Mouse (Mus musculus) limb, embryonic 11.5 days (tissue): ENCODE data around the gene Wdr13. TPM values are rescaled to one million over a fixed set of nuclear protein-coding genes. Genes with fewer than 3 reads are reported as not detected.
A peak's percentile ranks its signal among the peaks of the same experiment; 100 is the strongest.

Experiments
- ATAC-seq: fragments of 200-750 bp; cut with Nextera tagmentation; 2 replicates; pipeline ENCODE4 v1.8.0; 2017; ENCODE audit warnings: low read depth; ENCODE audit not compliant: insufficient number of reproducible peaks, low FRiP score, low TSS enrichment
- DNase-seq: peaks from one replicate; pipeline ENCODE4 v3.0.0-alpha.2; 2015; ENCODE audit warnings: low spot score
- H3K27ac ChIP-seq: fragments of 300-500 bp; sonication (generic); replicated peaks from 2 replicates; pipeline ENCODE4 v1.5.1; 2014; ENCODE audit warnings: low read depth, mild to moderate bottlenecking, low read length
- H3K27me3 ChIP-seq: fragments of 300-500 bp; sonication (generic); 2 replicates; pipeline ENCODE4 v1.6.1; 2014; ENCODE audit warnings: mild to moderate bottlenecking, low read length, mixed read lengths; ENCODE audit not compliant: control insufficient read depth, insufficient read depth
- H3K36me3 ChIP-seq: fragments of 300-500 bp; sonication (generic); 2 replicates; pipeline ENCODE4 v1.6.1; 2014; ENCODE audit warnings: mild to moderate bottlenecking, low read length, moderate library complexity, mixed read lengths; ENCODE audit not compliant: control insufficient read depth, insufficient read depth
- H3K4me1 ChIP-seq: fragments of 300-500 bp; sonication (generic); 2 replicates; pipeline ENCODE4 v1.6.1; 2014; ENCODE audit warnings: low read length, mixed read lengths; ENCODE audit not compliant: control insufficient read depth, insufficient read depth
- H3K4me2 ChIP-seq: fragments of 300-500 bp; sonication (generic); 2 replicates; pipeline ENCODE4 v1.6.1; 2014; ENCODE audit warnings: low read depth, mild to moderate bottlenecking, moderate library complexity; ENCODE audit not compliant: severe bottlenecking
- H3K4me3 ChIP-seq: fragments of 300-500 bp; sonication (generic); 2 replicates; pipeline ENCODE4 v1.5.1; 2014; ENCODE audit warnings: low read depth, low read length
- H3K9ac ChIP-seq: fragments of 300-500 bp; sonication (generic); 2 replicates; pipeline ENCODE4 v1.6.1; 2014; ENCODE audit warnings: mild to moderate bottlenecking, low read length
- H3K9me3 ChIP-seq: fragments of 300-500 bp; sonication (generic); 2 replicates; pipeline ENCODE4 v1.6.1; 2016; ENCODE audit warnings: low read length; ENCODE audit not compliant: control insufficient read depth
- WGBS: fragments of 180-500 bp; shearing (Covaris S2); extraction: QIAGEN DNeasy Blood & Tissue Kit; methylation state at CpG from one replicate; pipeline ENCODE4 v1.1.7; 2014; 5-methylcytosine and 5-hydroxymethylcytosine counted together
- polyA plus RNA-seq: library from polyadenylated mRNA; unstranded; fragments of >200 nt; fragmentation: Nextera tagmentation; extraction: Ambion mirVana; gene quantifications from 2 replicates; pipeline ENCODE4 v1.2.1, GENCODE M21; 2014

Gene Wdr13
- 12.4 and 15.6 TPM in 2 replicates for polyA plus RNA-seq

DNA sequence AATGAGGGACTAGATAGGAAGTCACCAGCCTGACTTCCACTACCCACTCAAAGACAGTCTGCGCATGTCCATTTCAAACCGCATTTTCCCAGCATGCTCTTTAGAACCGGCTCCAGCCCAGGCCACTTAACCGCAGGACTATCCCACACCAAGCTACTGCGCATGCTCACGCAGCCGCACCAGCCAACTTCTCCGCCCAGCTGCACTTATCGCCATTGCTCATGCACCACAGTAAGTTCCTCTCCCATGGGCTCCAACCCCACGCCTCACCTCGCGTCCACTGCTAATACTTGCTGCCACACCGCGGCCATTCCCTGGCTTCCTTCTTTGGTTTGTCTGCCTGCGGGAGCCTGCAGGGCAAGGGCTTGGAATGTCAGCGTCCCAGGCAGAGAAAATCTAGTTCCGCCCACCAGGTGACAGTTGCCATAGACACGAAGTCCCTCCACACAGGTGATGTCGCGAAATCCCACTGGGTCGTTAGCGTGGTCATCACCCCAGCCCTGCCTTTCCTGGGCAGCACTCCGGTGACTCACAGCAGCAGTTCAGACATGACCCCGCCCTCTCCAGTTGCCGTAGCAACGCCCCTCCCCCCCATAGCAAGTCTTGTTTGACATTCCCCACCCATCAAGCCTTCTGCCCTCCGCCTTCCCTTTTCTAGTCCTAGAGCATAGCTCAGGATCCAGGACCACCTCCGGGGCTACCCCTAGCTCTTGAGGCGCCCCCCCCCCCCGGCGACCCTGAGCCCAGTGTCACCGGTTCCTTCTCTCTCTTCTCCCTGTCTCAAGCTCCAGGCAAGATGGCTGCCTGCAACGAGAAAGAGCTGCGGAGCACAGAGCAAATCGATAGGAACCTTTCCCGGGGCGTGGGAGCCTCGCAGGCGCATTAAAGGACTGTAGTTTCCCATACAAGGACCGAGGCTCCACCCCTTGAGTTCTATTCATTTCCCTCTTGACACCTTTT is at the start of gene Wdr13:
Wdr13 (minus strand) TSS at position 876 of the 960 bp plus-strand sequence.
- peak within 1 kb of the TSS; percentile 53 for H3K4me2 ChIP-seq
- peak within 1 kb of the TSS; percentile 52 for H3K9ac ChIP-seq
- 22% methylated on average over 39 of the region's 40 CpGs for WGBS

DNA sequence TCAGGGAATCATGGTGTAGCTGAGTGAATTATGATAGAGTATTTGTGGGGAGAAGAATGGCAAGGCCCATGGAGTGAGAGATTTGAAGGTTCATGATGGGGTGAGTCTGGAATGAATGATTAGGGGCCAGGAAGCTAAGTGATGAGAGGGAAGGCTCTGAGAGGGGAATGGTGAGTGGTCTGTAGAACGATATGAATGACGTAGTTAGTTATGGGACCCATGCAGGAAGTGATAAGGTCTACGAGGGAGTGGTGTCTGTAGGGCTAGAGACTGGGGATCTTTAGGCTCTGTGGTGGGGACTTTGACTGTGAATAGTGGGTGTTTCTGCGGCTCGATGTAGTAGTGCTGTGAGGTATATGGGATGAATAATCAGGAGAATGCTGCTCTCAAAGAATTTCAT is 47.0 kb upstream of the Wdr13 start:
- H3K9me3 ChIP-seq = no peaks in the 10 kb centered on the region
- no peaks in the 10 kb centered on the region for H3K27me3 ChIP-seq
- WGBS = 91% methylated on average over 5 of the region's 5 CpGs

More for the DNA sequence above, at the start of gene Wdr13:
- H3K9me3 ChIP-seq = no peaks in the 10 kb centered on the region
- H3K4me1 ChIP-seq = no peaks in the 10 kb centered on the region
- H3K27me3 ChIP-seq = no peaks in the 10 kb centered on the region
- peak; percentile 83 for DNase-seq
- H3K36me3 ChIP-seq = no peaks in the 10 kb centered on the region
- H3K4me3 ChIP-seq = peak within 1 kb of the TSS; percentile 49
- H3K27ac ChIP-seq = peak within 1 kb of the TSS; percentile 43; the same call in 1 of the 2 replicates
- peak; percentile 87 for ATAC-seq

DNA sequence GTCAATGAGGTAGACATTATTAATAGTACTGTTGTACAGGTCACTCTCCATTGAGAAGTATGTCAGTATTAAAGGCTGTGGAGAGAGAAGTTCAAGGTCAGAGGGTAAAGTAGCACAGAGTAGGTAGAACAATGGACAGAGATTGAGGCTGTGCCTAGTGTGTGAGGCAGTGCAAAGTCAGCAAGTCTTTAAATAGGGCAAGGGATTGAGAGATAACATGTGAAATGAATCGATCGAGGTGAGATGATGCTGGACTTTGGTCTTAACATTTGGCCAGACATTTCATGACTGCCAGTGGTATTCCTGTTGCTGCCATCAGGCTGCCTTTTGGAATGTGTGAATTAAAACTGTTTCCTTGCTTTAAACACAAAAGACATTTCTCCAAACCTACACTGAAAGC is 46.2 kb upstream of the Wdr13 start:
- Histone ChIP-seq H3K9me3 (no peaks in the 10 kb centered on the region), H3K4me3 (no peak overlapping the region), H3K36me3 (no peaks in the 10 kb centered on the region), H3K4me2 (no peak overlapping the region), H3K27me3 (no peaks in the 10 kb centered on the region), H3K27ac (no peak overlapping the region), H3K4me1 (no peaks in the 10 kb centered on the region), H3K9ac (no peak overlapping the region)
- no peak for ATAC-seq
- no peak for DNase-seq
- WGBS = 94% methylated on average over 2 of the region's 2 CpGs

More for the DNA sequence above, 47.0 kb upstream of the Wdr13 start:
- no peak overlapping the region for H3K4me3 ChIP-seq
- H3K9ac ChIP-seq = no peak overlapping the region
- no peaks in the 10 kb centered on the region for H3K36me3 ChIP-seq
- H3K4me2 ChIP-seq = no peak overlapping the region
- no peak for ATAC-seq
- no peaks in the 10 kb centered on the region for H3K4me1 ChIP-seq
- DNase-seq = no peak
- H3K27ac ChIP-seq = no peak overlapping the region

DNA sequence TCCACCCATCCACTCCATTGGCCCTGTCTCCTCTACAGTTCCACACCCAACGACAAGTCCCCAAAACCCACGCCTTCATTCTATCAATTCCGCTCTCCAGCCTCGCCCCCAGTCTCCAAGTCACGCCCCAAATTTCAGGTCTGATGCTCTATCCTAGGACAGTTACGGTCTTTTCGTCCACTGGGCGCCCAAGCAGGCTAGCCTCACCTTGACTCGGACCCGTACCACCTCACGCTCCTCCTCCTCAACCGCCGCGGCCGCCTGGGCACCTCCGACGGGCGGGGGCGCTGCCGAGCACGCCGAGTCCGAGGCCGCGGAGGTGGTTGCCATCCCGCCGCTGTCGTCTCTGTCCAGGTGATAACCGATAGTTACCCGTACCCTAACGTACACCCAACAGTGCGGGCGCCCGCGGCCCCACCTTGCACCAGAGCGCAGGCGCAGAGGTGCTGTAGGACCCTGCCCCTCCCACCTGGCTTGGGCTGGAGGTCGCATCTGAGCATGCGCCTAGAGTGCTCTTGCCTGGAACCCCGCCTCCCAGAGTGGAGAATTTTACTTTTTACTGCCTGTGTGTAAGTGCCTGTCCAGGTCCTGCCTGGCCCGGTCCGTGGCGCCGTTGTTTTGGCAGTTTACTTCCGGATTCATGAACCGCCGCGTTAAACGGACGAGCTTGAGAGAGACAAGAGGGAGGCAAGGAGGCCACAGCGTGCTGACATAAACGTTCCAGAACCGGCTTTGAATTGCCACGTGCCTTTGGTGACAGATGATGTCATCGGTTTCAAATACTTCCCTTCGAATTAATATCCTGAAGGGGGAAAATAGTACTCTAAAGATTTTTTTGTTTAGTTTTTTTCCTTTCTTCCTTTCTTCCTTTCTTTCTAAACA is 43.1 kb upstream of the Wdr13 start, which contains the start of gene Tbc1d25:
Tbc1d25 (minus strand) TSS at position 678 of the 882 bp plus-strand sequence.
- Histone ChIP-seq H3K9ac (peak within 1 kb of the TSS; percentile 32; the same call in 1 of the 2 replicates), H3K4me2 (peak within 1 kb of the TSS; percentile 38), H3K9me3 (no peaks in the 10 kb centered on the region), H3K27ac (no peak within 1 kb of the TSS), H3K27me3 (no peaks in the 10 kb centered on the region), H3K4me1 (no peaks in the 10 kb centered on the region), H3K36me3 (no peaks in the 10 kb centered on the region), H3K4me3 (peak within 1 kb of the TSS; percentile 56)
- DNase-seq (peak; percentile 83), ATAC-seq (peak; percentile 96)
- 12% methylated on average over 51 of the region's 56 CpGs for WGBS

DNA sequence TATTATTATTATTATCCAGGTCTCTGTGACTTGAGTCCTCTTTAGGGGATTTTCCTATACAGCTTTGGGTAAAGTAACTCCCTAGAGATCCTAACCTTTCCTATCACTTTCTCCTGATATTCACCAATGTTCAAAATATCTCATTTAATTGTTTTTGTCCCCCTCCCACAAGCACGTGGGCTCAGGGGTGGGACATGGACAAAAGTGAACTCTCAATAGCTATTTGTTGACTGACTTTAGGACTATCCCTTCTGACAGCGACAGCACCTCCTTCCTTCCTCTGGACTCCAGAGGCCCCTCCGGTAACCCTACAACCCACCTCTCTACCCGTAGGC is 42.4 kb upstream of the Wdr13 start:
- ATAC-seq = no peak
- no peak overlapping the region for H3K27ac ChIP-seq
- H3K4me2 ChIP-seq = peak overlapping the region; percentile 38
- no peaks in the 10 kb centered on the region for H3K4me1 ChIP-seq
- H3K27me3 ChIP-seq = no peaks in the 10 kb centered on the region
- no peak for DNase-seq
- H3K9me3 ChIP-seq = no peaks in the 10 kb centered on the region
- H3K9ac ChIP-seq = 0 out of 2 replicates have a peak overlapping the region, but pooled peaks have one; percentile 32
- no peaks in the 10 kb centered on the region for H3K36me3 ChIP-seq
- H3K4me3 ChIP-seq = peak overlapping the region; percentile 56
- 12% methylated on average over 4 of the region's 4 CpGs for WGBS

DNA sequence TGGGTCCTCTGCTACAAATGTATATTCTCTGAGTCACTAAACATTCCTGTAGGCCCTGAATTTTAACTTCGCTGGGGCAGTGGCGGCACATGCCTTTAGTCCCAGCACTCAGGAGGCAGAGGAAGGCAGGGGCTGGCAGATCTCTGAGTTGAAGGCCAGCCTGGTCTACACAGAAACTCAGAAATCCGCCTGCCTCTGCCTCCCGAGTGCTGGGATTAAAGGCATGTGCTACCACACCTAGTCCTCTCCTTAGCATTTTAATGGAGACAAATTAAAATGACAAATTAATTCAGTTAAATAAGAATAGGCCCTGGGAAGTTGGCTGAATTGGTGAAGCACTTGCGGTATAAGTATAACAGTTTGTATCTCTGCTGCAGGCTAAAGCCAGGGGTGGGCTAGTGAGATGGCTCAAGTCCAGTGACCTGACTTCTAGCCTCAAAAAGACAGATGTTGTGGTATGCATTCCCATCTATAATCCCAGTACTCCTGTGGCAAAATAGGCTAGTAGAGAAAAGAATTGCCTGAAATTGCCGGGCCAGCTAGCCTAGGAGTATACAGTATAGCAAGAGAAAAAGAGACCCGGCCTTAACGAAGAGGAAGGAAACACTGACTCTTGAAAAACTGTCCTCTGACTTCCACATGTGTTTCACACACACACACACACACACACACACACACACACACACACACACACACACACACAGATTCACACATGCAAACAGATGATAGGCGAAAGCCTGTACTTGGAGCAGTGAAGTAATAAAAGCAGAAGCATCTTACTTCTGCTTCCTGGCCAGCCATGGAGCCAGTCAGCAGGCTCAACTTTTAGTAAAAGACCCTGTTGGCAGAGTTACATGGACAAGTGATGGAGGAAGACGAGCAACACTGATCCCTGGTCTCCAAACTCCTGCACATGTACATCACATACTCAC is 35.3 kb upstream of the Wdr13 start:
- H3K27me3 ChIP-seq = no peaks in the 10 kb centered on the region
- H3K9me3 ChIP-seq = no peaks in the 10 kb centered on the region
- no peak overlapping the region for H3K4me3 ChIP-seq
- H3K9ac ChIP-seq = no peak overlapping the region
- H3K27ac ChIP-seq = no peak overlapping the region
- 90% methylated on average over 10 of the region's 10 CpGs for WGBS
- H3K36me3 ChIP-seq = no peaks in the 10 kb centered on the region
- no peak for ATAC-seq
- no peaks in the 10 kb centered on the region for H3K4me1 ChIP-seq
- no peak for DNase-seq
- no peak overlapping the region for H3K4me2 ChIP-seq

DNA sequence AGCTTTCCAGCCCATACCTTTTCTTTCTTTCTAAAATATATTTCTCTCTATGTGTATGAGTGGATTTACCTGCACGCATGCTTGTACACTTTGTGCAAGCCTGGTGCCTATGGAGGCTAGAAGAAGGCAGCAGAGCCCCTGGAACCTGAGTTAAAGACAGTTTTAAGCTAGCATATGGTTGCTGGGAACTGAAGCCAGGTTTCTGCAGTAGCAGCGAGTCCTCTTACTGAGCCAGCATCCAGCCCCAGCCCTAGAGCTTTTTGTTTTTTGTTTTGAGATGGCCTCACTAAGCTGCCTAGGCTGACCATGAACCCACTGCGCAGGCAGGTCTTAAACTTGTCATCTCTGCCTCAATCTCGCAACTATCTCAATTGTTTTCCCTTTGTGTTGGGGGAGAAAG is 31.8 kb upstream of the Wdr13 start:
- ATAC-seq (no peak), DNase-seq (no peak)
- no peak overlapping the region for H3K4me3 ChIP-seq
- 90% methylated on average over 4 of the region's 4 CpGs for WGBS
- no peak overlapping the region for H3K4me2 ChIP-seq
- H3K27me3 ChIP-seq = no peaks in the 10 kb centered on the region
- no peaks in the 10 kb centered on the region for H3K9me3 ChIP-seq
- no peak overlapping the region for H3K9ac ChIP-seq
- H3K36me3 ChIP-seq = no peaks in the 10 kb centered on the region
- H3K4me1 ChIP-seq = no peaks in the 10 kb centered on the region
- H3K27ac ChIP-seq = no peak overlapping the region
